8 mouse cellular contexts compared by ENCODE assay signal in the genomic region with DNA sequence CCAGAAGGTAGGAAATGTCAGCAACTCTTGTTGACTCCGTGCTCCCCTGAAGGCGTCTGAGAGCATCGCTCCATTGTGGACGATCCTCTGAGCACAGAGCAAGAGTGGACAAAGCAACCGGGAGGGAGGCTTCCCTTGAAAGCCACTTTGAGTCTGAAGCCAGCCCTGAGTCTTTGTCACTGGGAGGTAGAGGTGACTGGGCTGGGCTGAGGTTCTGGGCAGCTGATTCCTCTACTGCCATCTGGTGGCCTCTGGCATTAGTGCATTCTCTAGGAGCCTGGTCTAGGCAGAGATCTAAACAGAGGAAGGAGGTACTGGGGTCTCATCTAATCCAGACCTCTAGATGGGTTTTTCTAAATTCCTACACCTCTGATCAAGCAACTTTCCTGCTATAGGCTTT. TPM values are rescaled to one million over a fixed set of nuclear protein-coding genes. Genes with fewer than 3 reads are reported as not detected.
DNase-seq lines count a peak whose midpoint lies in the region; ATAC-seq and TF ChIP-seq lines count a peak whose summit lies in the region.

No protein-coding gene starts in this region.

- peaks cover 41% of the 10 kb centered on the region for H3K4me1 ChIP-seq in E14TG2a.4 (replicated peaks; ENCODE audit: low read depth, low read length)
- H3K4me1 ChIP-seq in heart, postnatal 0 days (ENCODE audit: control insufficient read depth, insufficient read depth), result 0 out of 2 replicates have a peak, but pooled peaks cover 5% of the 10 kb centered on the region
- H3K4me1 ChIP-seq in liver, postnatal 0 days (ENCODE audit: insufficient read depth), result peaks cover 5% of the 10 kb centered on the region; the same call in 1 of the 2 replicates
- H3K4me1 ChIP-seq in neural tube, embryonic 14.5 days (ENCODE audit: control insufficient read depth, insufficient read depth, low read length), result peaks cover 7% of the 10 kb centered on the region; the same call in 1 of the 2 replicates

- DNase-seq in brain, adult 2 months (ENCODE audit: low read depth, low spot score), result peak; percentile 89
- DNase-seq in heart, postnatal 0 days (ENCODE audit: low spot score), result peak; percentile 73
- peak; percentile 74 to 87 for DNase-seq in kidney, postnatal 25 days
- peak; percentile 80 for DNase-seq in liver, postnatal 0 days
- peak; percentile 45 to 50 for DNase-seq in thymus, adult 18-20 months

- H3K9ac ChIP-seq in heart, postnatal 0 days (replicated peaks; ENCODE audit: low read depth, low read length), result no peak overlapping the region
- H3K9ac ChIP-seq in liver, postnatal 0 days (replicated peaks), result no peak overlapping the region
- no peak overlapping the region for H3K9ac ChIP-seq in neural tube, embryonic 14.5 days (replicated peaks; ENCODE audit: low read depth, low read length)

- no peaks in the 10 kb centered on the region for H3K36me3 ChIP-seq in E14TG2a.4 (ENCODE audit: insufficient read depth, low read length)
- H3K36me3 ChIP-seq in heart, postnatal 0 days (replicated peaks; ENCODE audit: control insufficient read depth, insufficient read depth, low read length), result no peaks in the 10 kb centered on the region
- H3K36me3 ChIP-seq in liver, postnatal 0 days (replicated peaks; ENCODE audit: insufficient read depth, low read length), result no peaks in the 10 kb centered on the region
- no peaks in the 10 kb centered on the region for H3K36me3 ChIP-seq in neural tube, embryonic 14.5 days (ENCODE audit: control insufficient read depth, insufficient read depth, low read length)

- no peak overlapping the region for H3K4me3 ChIP-seq in E14TG2a.4 (replicated peaks; ENCODE audit: low read length)
- H3K4me3 ChIP-seq in heart, postnatal 0 days (ENCODE audit: low read depth, low read length), result no peak overlapping the region
- no peak overlapping the region for H3K4me3 ChIP-seq in liver, postnatal 0 days (ENCODE audit: low read depth, low read length)
- H3K4me3 ChIP-seq in neural tube, embryonic 14.5 days (ENCODE audit: low read depth, low read length), result no peak overlapping the region

- H3K27me3 ChIP-seq in E14TG2a.4 (ENCODE audit: insufficient read depth, low read length), result peaks cover 40% of the 10 kb centered on the region
- peaks cover 58% of the 10 kb centered on the region for H3K27me3 ChIP-seq in heart, postnatal 0 days (ENCODE audit: control insufficient read depth, insufficient read depth, low read length)
- peaks cover 29% of the 10 kb centered on the region for H3K27me3 ChIP-seq in liver, postnatal 0 days (ENCODE audit: insufficient read depth, low read length)
- H3K27me3 ChIP-seq in neural tube, embryonic 14.5 days (ENCODE audit: control insufficient read depth, insufficient read depth, low read length), result no peaks in the 10 kb centered on the region

- WGBS in heart, postnatal 0 days, result 7% methylated on average over 5 of the region's 5 CpGs
- 14% methylated on average over 5 of the region's 5 CpGs for WGBS in liver, postnatal 0 days (ENCODE audit: insufficient replicate concordance)
- 7% methylated on average over 5 of the region's 5 CpGs for WGBS in neural tube, embryonic 14.5 days

- ATAC-seq in erythroblast, adult 5-6 weeks (replicated peaks; ENCODE audit: low FRiP score, poor library complexity, severe bottlenecking), result peak; percentile 73
- peak; percentile 71 for ATAC-seq in heart, postnatal 0 days (ENCODE audit: insufficient read depth, low read depth)
- ATAC-seq in liver, postnatal 0 days, result peak; percentile 36; the same call in 1 of the 2 replicates
- ATAC-seq in neural tube, embryonic 14.5 days (ENCODE audit: low read depth), result peak; percentile 50

- no peak for TF ChIP-seq EP300 in heart, postnatal 0 days (IDR thresholded peaks at IDR 0.05; ENCODE audit: low read depth)
- TF ChIP-seq EP300 in liver, postnatal 0 days (IDR thresholded peaks at IDR 0.05; ENCODE audit: low read depth), result no peak

- no peak overlapping the region for H3K27ac ChIP-seq in heart, postnatal 0 days (ENCODE audit: low read depth)
- H3K27ac ChIP-seq in liver, postnatal 0 days (ENCODE audit: low read depth), result no peak overlapping the region
- H3K27ac ChIP-seq in neural tube, embryonic 14.5 days (ENCODE audit: low read depth, low read length), result no peak overlapping the region

- H3K4me2 ChIP-seq in heart, postnatal 0 days (ENCODE audit: low read depth, low read length), result no peak overlapping the region
- no peak overlapping the region for H3K4me2 ChIP-seq in liver, postnatal 0 days (ENCODE audit: low read depth, low read length)
- H3K4me2 ChIP-seq in neural tube, embryonic 14.5 days (ENCODE audit: low read depth, low read length), result no peak overlapping the region

- no peaks in the 10 kb centered on the region for H3K9me3 ChIP-seq in E14TG2a.4 (ENCODE audit: low read length)
- H3K9me3 ChIP-seq in heart, postnatal 0 days (replicated peaks; ENCODE audit: control insufficient read depth, low read length), result 0 out of 2 replicates have a peak, but pooled peaks cover 3% of the 10 kb centered on the region
- no peaks in the 10 kb centered on the region for H3K9me3 ChIP-seq in liver, postnatal 0 days (ENCODE audit: low read length)
- no peaks in the 10 kb centered on the region for H3K9me3 ChIP-seq in neural tube, embryonic 14.5 days (ENCODE audit: control insufficient read depth, low read length)

- TF ChIP-seq CTCF in E14TG2a.4 (conservative IDR thresholded peaks at IDR 0.05; ENCODE audit: low read length), result peak; percentile 91
- TF ChIP-seq CTCF in heart, postnatal 0 days (IDR thresholded peaks at IDR 0.05; ENCODE audit: low read depth), result peak; percentile 88
- peak; percentile 90 for TF ChIP-seq CTCF in liver, postnatal 0 days (IDR thresholded peaks at IDR 0.05; ENCODE audit: low read depth)

RNA-seq across cellular contexts. Expression of gene Ephb2, which starts 5.3 kb away (rescaled TPM):
- total RNA-seq in erythroblast, adult 5-6 weeks (2015; ENCODE audit: low replicate concordance), result not detected in 2 replicates
- 0.09 and 1.4 TPM in 2 replicates for total RNA-seq in erythroblast, adult 5-6 weeks (2017; ENCODE audit: low replicate concordance)
- 6.4 and 10.2 TPM in 2 replicates for total RNA-seq in heart, postnatal 0 days (2014; rRNA removed; ENCODE audit: low replicate concordance)
- 0.19 and 0.23 TPM in 2 replicates for polyA plus RNA-seq in heart, postnatal 0 days (2015; fragmentation: Nextera tagmentation; extraction: Ambion mirVana)
- polyA plus RNA-seq in liver, postnatal 0 days (2015; fragmentation: Nextera tagmentation; extraction: Ambion mirVana), result 0.08 and 0.12 TPM in 2 replicates
- polyA plus RNA-seq in neural tube, embryonic 14.5 days (2014; fragmentation: Nextera tagmentation; extraction: Ambion mirVana), result 19.6 and 24.7 TPM in 2 replicates

RNA-seq across cellular contexts. Expression of gene C1qb, which starts 44.9 kb away (rescaled TPM):
- 65.4 and 84.5 TPM in 2 replicates for total RNA-seq in erythroblast, adult 5-6 weeks (2015; ENCODE audit: low replicate concordance)
- 20.3 and 29.7 TPM in 2 replicates for total RNA-seq in erythroblast, adult 5-6 weeks (2017; ENCODE audit: low replicate concordance)
- total RNA-seq in heart, postnatal 0 days (2014; rRNA removed; ENCODE audit: low replicate concordance), result 38.7 and 64.1 TPM in 2 replicates
- polyA plus RNA-seq in heart, postnatal 0 days (2015; fragmentation: Nextera tagmentation; extraction: Ambion mirVana), result 37.2 and 39.8 TPM in 2 replicates
- 196 and 200 TPM in 2 replicates for polyA plus RNA-seq in liver, postnatal 0 days (2015; fragmentation: Nextera tagmentation; extraction: Ambion mirVana)
- polyA plus RNA-seq in neural tube, embryonic 14.5 days (2014; fragmentation: Nextera tagmentation; extraction: Ambion mirVana), result 28.2 and 49.7 TPM in 2 replicates

RNA-seq across cellular contexts. Expression of gene C1qc, which starts 51.8 kb away (rescaled TPM):
- total RNA-seq in erythroblast, adult 5-6 weeks (2015; ENCODE audit: low replicate concordance), result 27.1 and 31.3 TPM in 2 replicates
- 26.6 and 32.5 TPM in 2 replicates for total RNA-seq in erythroblast, adult 5-6 weeks (2017; ENCODE audit: low replicate concordance)
- total RNA-seq in heart, postnatal 0 days (2014; rRNA removed; ENCODE audit: low replicate concordance), result 31.1 and 49.2 TPM in 2 replicates
- polyA plus RNA-seq in heart, postnatal 0 days (2015; fragmentation: Nextera tagmentation; extraction: Ambion mirVana), result 19.3 and 22.4 TPM in 2 replicates
- 122 and 136 TPM in 2 replicates for polyA plus RNA-seq in liver, postnatal 0 days (2015; fragmentation: Nextera tagmentation; extraction: Ambion mirVana)
- 15.3 and 25.2 TPM in 2 replicates for polyA plus RNA-seq in neural tube, embryonic 14.5 days (2014; fragmentation: Nextera tagmentation; extraction: Ambion mirVana)

RNA-seq across cellular contexts. Expression of gene C1qa, which starts 57.5 kb away (rescaled TPM):
- total RNA-seq in erythroblast, adult 5-6 weeks (2015; ENCODE audit: low replicate concordance), result 30.1 and 40.9 TPM in 2 replicates
- 34.8 and 35.7 TPM in 2 replicates for total RNA-seq in erythroblast, adult 5-6 weeks (2017; ENCODE audit: low replicate concordance)
- 40.9 and 50.6 TPM in 2 replicates for total RNA-seq in heart, postnatal 0 days (2014; rRNA removed; ENCODE audit: low replicate concordance)
- polyA plus RNA-seq in heart, postnatal 0 days (2015; fragmentation: Nextera tagmentation; extraction: Ambion mirVana), result 25.9 and 27.6 TPM in 2 replicates
- polyA plus RNA-seq in liver, postnatal 0 days (2015; fragmentation: Nextera tagmentation; extraction: Ambion mirVana), result 123 and 130 TPM in 2 replicates
- 19.6 and 29.3 TPM in 2 replicates for polyA plus RNA-seq in neural tube, embryonic 14.5 days (2014; fragmentation: Nextera tagmentation; extraction: Ambion mirVana)

Comparison
In these comparisons a context has a peak if more than half of its experiments do, and no peak if none do; other contexts are left out.
1. RNA of gene Ephb2, which starts 5.3 kb away (polyA plus RNA-seq): 19.6 to 24.7 TPM in neural tube, embryonic 14.5 days; 0.19 to 0.23 TPM in heart, postnatal 0 days and 0.08 to 0.12 TPM in liver, postnatal 0 days; every median in the first group is over 10 times any median in the second.
2. Peak in every context shown above with its lines, with median percentiles within 50 percentile points of each other: CTCF ChIP-seq, DNase-seq and ATAC-seq.